ENCODE assay signal across 10 mouse cellular contexts in genomic region chr16:97271264-97271663, GRCm38 (mm10).
"Had no signal": no experiment of that assay in that cellular context is flagged by ENCODE, and none has a peak within 500 bp of the region (broad histone marks: within the 10 kb centered on the region; RNA-seq: fewer than 3 reads in every experiment).

No protein-coding gene starts in this region.

- ATAC-seq: liver, postnatal 0 days had no signal

- DNase-seq: kidney, adult 8-10 months; kidney, postnatal 10 days; kidney, postnatal 36 days; layer of hippocampus, postnatal 36 days; liver, postnatal 0 days; lung, embryonic 14.5 days; retina, postnatal 1 day; thymus, adult 2 months; thymus, postnatal 14 days; thymus, postnatal 4 days had no signal
